Mouse (Mus musculus) myocyte (in vitro differentiated cells): ENCODE measurements around the gene Arhgap22.

Experiments
- CEBPB ChIP-seq: IDR thresholded peaks from 2 replicates; pipeline ENCODE4 v1.6.1; 2011; ENCODE audit warnings: mild to moderate bottlenecking, moderate library complexity; ENCODE audit not compliant: poor library complexity, insufficient read depth, severe bottlenecking
- MAX ChIP-seq: IDR thresholded peaks from one replicate; pipeline ENCODE4 v1.6.1; 2011; ENCODE audit warnings: low read depth, mild to moderate bottlenecking, control low read depth
- POLR2A ChIP-seq: IDR thresholded peaks from one replicate; pipeline ENCODE4 v1.6.1; 2011; ENCODE audit warnings: low read depth, mild to moderate bottlenecking, control low read depth, moderate library complexity; ENCODE audit not compliant: insufficient read length
- TCF12 ChIP-seq: IDR thresholded peaks from one replicate; pipeline ENCODE4 v1.6.1; 2011; ENCODE audit warnings: mild to moderate bottlenecking, control low read depth; ENCODE audit not compliant: poor library complexity, insufficient read depth, severe bottlenecking
- USF1 ChIP-seq: IDR thresholded peaks from one replicate; pipeline ENCODE4 v1.6.1; 2011; ENCODE audit warnings: low read depth, mild to moderate bottlenecking, control low read depth, moderate library complexity

- TF ChIP-seq POLR2A: no peak
- TF ChIP-seq CEBPB: no peak
- TF ChIP-seq TCF12: no peak
- no peak for TF ChIP-seq MAX
- TF ChIP-seq USF1: no peak
These were observed 91.9 kb downstream of the Arhgap22 start for GRCm38 (mm10) chr14:33305645-33306281.
